Mouse (Mus musculus) kidney, postnatal 0 days (tissue): Measurements from ENCODE around the gene Gm9837. TPM values are rescaled to one million over a fixed set of nuclear protein-coding genes. Genes with fewer than 3 reads are reported as not detected.

Source experiments
- ATAC-seq: fragments of 200-750 bp; cut with Nextera tagmentation; replicated peaks from 2 replicates; pipeline ENCODE4 v1.8.0; 2017; ENCODE audit warnings: low read depth, moderate number of reproducible peaks, moderate TSS enrichment, moderate library complexity; ENCODE audit not compliant: low FRiP score
- DNase-seq: peaks from one replicate; pipeline ENCODE4 v3.0.0-alpha.2; 2016; ENCODE audit warnings: low spot score
- H3K27ac ChIP-seq: fragments of 300-500 bp; sonication (generic); 2 replicates; pipeline ENCODE4 v1.5.1; 2014; ENCODE audit warnings: mild to moderate bottlenecking
- H3K27me3 ChIP-seq: fragments of 300-500 bp; sonication (generic); 2 replicates; pipeline ENCODE4 v1.6.1; 2014; ENCODE audit warnings: low read length, mixed read lengths; ENCODE audit not compliant: insufficient read depth
- H3K36me3 ChIP-seq: fragments of 300-500 bp; sonication (generic); 2 replicates; pipeline ENCODE4 v1.6.1; 2014; ENCODE audit warnings: low read length, mixed read lengths; ENCODE audit not compliant: insufficient read depth
- H3K4me1 ChIP-seq: fragments of 300-500 bp; sonication (generic); replicated peaks from 2 replicates; pipeline ENCODE4 v1.6.1; 2014; ENCODE audit warnings: antibody characterized with exemption, low read length, mixed read lengths; ENCODE audit not compliant: insufficient read depth
- H3K4me2 ChIP-seq: fragments of 300-500 bp; sonication (generic); 2 replicates; pipeline ENCODE4 v1.6.1; 2014; ENCODE audit warnings: mild to moderate bottlenecking, low read length, moderate library complexity, mixed read lengths
- H3K4me3 ChIP-seq: fragments of 300-500 bp; sonication (generic); replicated peaks from 2 replicates; pipeline ENCODE4 v1.5.1; 2014; ENCODE audit warnings: low read depth, low read length
- H3K9ac ChIP-seq: fragments of 300-500 bp; sonication (generic); 2 replicates; pipeline ENCODE4 v1.6.1; 2014; ENCODE audit warnings: low read depth, low read length
- H3K9me3 ChIP-seq: fragments of 300-500 bp; sonication (generic); replicated peaks from 2 replicates; pipeline ENCODE4 v1.6.1; 2016; ENCODE audit warnings: low read length, inconsistent platforms, mixed read lengths
- CTCF ChIP-seq: IDR thresholded peaks from 2 replicates; pipeline ENCODE4 v1.5.1; 2016; ENCODE audit warnings: antibody characterized with exemption, low read depth, mild to moderate bottlenecking, moderate library complexity
- WGBS: fragments of 180-500 bp; shearing (Covaris S2); extraction: QIAGEN DNeasy Blood & Tissue Kit; methylation state at CpG from one replicate; pipeline ENCODE4 v1.1.7; 2014; 5-methylcytosine and 5-hydroxymethylcytosine counted together
- polyA plus RNA-seq: library from polyadenylated mRNA; unstranded; fragments of >200 nt; fragmentation: Nextera tagmentation; extraction: Ambion mirVana; gene quantifications from 2 replicates; pipeline ENCODE4 v1.2.1, GENCODE M21; 2015

The Gm9837 gene
- polyA plus RNA-seq, 1 experiment from 2014 or later, result not detected

DNA sequence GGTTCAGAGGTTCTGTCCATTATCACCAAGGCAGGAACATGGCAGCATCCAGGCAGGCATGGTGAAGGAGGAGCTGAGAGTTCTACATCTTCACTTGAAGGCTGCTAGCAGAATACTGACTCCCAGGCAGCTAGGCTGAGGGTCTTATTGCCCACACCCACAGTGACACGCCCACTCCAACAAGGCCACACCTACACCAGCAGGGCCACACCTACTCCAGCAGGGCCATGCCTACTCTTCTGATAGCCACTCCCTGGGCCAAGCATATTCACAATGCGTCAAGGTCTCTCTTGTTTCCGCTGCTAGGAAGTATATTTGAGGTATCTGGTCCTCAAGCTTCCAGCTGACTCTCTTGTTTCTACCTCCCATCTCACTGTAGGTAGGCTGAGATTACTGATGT, 11.3 kb downstream of the Gm9837 start:
- peaks cover 12% of the 10 kb centered on the region for H3K27me3 ChIP-seq
- H3K4me1 ChIP-seq, result peaks cover 9% of the 10 kb centered on the region
- no peak overlapping the region for H3K4me2 ChIP-seq
- no peaks in the 10 kb centered on the region for H3K36me3 ChIP-seq
- H3K9me3 ChIP-seq, result no peaks in the 10 kb centered on the region
- no peak overlapping the region for H3K9ac ChIP-seq
- no peak for ATAC-seq
- no peak for TF ChIP-seq CTCF
- H3K4me3 ChIP-seq, result no peak overlapping the region
- WGBS, result 68% methylated on average over 3 of the region's 3 CpGs
- DNase-seq, result no peak
- no peak overlapping the region for H3K27ac ChIP-seq

DNA sequence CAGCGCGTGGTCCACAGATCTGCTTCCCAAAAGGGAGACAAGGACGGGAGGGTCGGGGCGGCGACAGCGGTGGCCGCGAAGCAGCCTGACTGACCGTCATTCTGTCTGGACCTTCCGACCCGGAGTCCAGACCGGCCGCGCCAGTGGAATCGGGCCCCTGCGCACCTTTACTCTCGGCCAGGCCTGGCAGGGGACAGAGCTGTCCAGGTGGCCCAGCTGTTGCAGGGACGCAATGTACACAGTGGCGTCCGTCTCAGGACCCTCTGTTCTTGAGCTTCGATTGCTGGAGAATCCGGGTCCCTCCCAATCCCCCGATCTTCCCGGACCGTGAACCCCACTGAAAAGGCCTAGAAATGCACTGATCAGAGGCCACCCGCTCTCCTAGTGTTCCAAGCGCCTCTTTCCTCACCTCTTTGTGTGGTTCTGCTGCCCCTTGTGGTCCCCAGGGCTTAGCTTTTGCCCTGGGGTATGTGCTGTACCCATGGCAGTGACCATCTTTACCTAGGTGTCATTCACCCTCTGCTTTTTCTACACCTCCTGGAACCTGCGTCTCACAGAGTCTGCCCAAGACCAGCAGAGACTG, 12.8 kb downstream of the Gm9837 start:
- TF ChIP-seq CTCF, result peak; percentile 46; the same call in 1 of the 2 replicates
- H3K36me3 ChIP-seq, result no peaks in the 10 kb centered on the region
- H3K4me3 ChIP-seq, result peak overlapping the region; percentile 49
- peak overlapping the region; percentile 62 for H3K9ac ChIP-seq
- H3K27ac ChIP-seq, result no peak overlapping the region
- H3K9me3 ChIP-seq, result no peaks in the 10 kb centered on the region
- peak overlapping the region; percentile 91 for H3K4me2 ChIP-seq
- 10% methylated on average over 29 of the region's 29 CpGs for WGBS
- peak; percentile 50; the same call in 1 of the 2 replicates for ATAC-seq
- no peak for DNase-seq
- no peaks in the 10 kb centered on the region for H3K27me3 ChIP-seq
- no peaks in the 10 kb centered on the region; the same call in 1 of the 2 replicates for H3K4me1 ChIP-seq

DNA sequence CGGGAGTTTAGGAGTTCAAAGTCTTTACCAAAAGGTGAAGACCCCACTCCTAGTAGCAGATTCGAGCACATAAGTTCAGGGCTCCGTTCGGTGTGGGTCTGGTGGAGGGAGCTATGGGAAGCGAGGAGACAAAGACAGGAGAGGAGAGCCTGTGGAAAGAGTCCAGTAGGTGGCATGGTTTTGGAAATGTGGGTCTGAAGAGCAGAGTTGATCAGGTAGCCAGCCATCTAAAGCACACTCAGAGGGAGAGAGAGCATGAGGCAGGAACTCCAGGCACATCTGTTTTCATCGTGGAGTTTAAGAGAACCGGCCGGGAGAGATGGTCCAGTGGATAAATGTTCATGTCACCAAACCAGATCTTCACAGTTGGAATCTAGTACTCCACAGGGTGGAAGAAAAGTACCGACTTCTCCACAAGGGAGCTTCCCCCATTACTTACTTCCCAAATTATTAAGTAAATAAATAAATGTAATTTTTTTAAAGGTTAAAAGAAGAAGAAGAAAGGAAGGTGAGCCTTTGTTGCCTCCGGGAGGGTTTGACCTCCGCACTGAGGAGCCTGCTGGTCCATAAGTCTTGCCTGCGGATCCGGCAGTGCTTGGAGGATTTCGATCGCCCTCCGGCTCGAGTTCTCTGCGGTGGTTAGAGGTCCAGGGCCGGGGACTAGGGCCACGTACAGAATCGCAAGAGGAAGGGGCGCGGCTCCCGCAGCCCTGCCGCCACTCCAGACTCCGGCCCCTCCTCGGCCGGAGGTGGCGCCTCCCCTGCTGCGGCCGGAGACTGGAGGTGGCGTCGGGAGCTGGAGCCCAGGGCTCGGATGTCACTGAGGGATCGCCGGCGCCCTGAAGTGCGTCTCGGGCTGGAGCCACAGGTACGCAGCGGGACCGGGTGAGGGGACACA, 13.6 kb downstream of the Gm9837 start, which contains the start of the genes Gm10447 and Shroom1:
Gene Gm10447, minus strand, starts transcription at position 637 of the 898 bp plus-strand sequence.
Gene Shroom1, plus strand, starts transcription at position 732 of the 898 bp plus-strand sequence.
- peak; percentile 64 for TF ChIP-seq CTCF
- DNase-seq (peak; percentile 81), ATAC-seq (peak; percentile 85)
- H3K27ac ChIP-seq, result no peak within 1 kb of the TSS
- 2% methylated on average over 42 of the region's 42 CpGs for WGBS
- H3K9ac ChIP-seq, result peak within 1 kb of the TSS; percentile 62
- no peaks in the 10 kb centered on the region; the same call in 1 of the 2 replicates for H3K4me1 ChIP-seq
- H3K36me3 ChIP-seq, result no peaks in the 10 kb centered on the region
- H3K27me3 ChIP-seq, result no peaks in the 10 kb centered on the region
- H3K4me3 ChIP-seq, result peak within 1 kb of the TSS; percentile 49
- peak within 1 kb of the TSS; percentile 91 for H3K4me2 ChIP-seq
- no peaks in the 10 kb centered on the region for H3K9me3 ChIP-seq

DNA sequence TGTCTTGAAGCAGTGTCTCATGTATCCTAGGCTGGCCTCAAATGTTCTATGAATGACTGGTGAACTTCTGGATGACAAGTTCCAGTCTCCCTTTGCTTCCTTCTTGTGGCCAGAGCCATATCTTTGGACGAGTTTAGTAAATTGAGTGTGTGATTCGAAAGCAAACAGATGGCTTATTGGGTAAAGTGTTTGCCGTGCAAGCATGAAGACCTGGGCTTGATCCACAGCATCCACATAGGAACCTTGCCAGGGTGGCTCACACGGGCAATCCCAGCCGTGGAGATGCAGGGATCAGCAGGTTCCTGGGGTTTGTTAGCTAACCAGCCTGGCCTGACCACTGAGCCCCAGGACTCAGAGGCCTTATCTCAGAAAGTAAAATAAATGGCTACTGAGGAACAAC, 17.2 kb downstream of the Gm9837 start:
- no peaks in the 10 kb centered on the region; the same call in 1 of the 2 replicates for H3K4me1 ChIP-seq
- H3K36me3 ChIP-seq, result no peaks in the 10 kb centered on the region
- H3K4me3 ChIP-seq, result no peak overlapping the region
- no peaks in the 10 kb centered on the region for H3K9me3 ChIP-seq
- H3K9ac ChIP-seq, result no peak overlapping the region
- ATAC-seq (no peak), DNase-seq (no peak)
- no peak overlapping the region for H3K4me2 ChIP-seq
- no peak overlapping the region for H3K27ac ChIP-seq
- 88% methylated on average over 5 of the region's 5 CpGs for WGBS
- no peak for TF ChIP-seq CTCF
- H3K27me3 ChIP-seq, result no peaks in the 10 kb centered on the region

DNA sequence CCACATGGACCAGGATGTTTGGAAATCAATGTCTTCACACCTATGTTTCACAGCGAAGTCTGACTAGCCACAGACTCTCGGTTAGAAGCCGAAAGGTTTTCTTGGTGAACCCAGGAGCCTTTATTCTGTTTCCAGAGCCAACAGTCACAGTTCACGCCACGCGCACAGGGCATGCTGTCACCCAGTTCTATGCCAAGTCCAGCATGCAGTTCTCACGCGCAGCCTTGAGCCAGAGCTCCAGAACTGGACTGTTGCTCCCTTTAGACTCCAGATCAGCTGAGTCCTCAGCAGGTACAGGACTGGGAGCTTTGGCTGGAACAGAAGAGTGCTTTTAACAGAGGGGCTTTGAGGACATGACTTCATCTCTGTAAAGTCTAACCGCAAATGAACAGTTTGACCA, 17.9 kb downstream of the Gm9837 start:
- Histone ChIP-seq H3K36me3 (no peaks in the 10 kb centered on the region), H3K9ac (no peak overlapping the region), H3K27me3 (no peaks in the 10 kb centered on the region), H3K4me2 (no peak overlapping the region), H3K4me3 (no peak overlapping the region), H3K4me1 (no peaks in the 10 kb centered on the region; the same call in 1 of the 2 replicates), H3K27ac (no peak overlapping the region), H3K9me3 (no peaks in the 10 kb centered on the region)
- 94% methylated on average over 9 of the region's 9 CpGs for WGBS
- no peak for TF ChIP-seq CTCF
- no peak for DNase-seq
- no peak for ATAC-seq

DNA sequence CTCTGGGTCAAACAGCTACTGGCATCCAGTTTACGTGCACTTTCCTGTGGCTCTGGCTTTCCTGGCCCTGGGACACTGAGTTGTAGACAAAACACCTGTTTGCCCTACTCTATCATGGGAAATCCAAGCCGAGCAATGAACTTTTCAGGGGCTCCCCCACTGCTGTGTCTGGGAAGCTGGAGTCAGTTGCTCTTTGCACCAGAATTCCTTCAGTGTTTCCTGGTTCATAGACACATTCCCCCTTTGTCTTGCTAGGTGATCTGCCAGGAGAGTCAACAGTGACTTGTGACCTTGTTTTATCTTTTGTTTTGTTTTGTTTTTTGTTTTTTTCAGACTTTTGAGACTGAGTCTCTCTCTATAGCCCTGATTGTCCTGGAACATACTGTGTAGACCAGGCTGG, 18.9 kb downstream of the Gm9837 start:
- ATAC-seq, result no peak
- Histone ChIP-seq H3K27me3 (no peaks in the 10 kb centered on the region), H3K36me3 (no peaks in the 10 kb centered on the region), H3K4me2 (no peak overlapping the region), H3K4me3 (no peak overlapping the region), H3K9ac (no peak overlapping the region), H3K27ac (no peak overlapping the region), H3K4me1 (no peaks in the 10 kb centered on the region), H3K9me3 (no peaks in the 10 kb centered on the region)
- 40% methylated on average over 2 of the region's 2 CpGs for WGBS
- TF ChIP-seq CTCF, result no peak
- DNase-seq, result no peak
